In the genomic region with DNA sequence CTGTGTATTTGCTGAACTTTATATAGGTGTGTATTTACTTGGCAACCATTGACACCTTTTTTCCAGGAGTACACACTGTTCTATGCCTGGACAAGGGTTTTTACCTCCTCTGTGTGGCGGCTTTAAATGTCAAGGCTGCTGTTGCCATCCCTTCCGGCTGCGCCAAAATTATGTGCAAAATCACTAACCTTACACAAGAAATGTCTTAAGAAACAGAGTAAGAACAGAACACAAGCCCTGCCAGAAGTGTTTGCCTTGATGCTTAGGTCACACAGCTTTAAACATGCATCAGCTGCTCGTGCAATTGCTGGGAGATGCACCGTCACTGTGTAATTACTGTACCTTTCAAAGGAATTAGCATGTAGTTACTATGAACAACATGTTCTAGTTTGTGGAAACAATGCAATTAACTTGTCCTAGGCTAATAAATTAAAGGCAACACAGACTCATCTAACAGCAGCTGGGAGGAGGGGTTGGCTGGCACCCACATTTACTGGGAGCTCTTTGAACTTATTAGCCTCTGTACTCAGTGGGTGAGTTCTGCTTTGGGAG, we compare ENCODE assay signal across 12 mouse cellular contexts.
DNase-seq lines count a peak whose midpoint lies in the region; ATAC-seq and TF ChIP-seq lines count a peak whose summit lies in the region.
"Had no signal": no experiment of that assay in that cellular context is flagged by ENCODE, and none has a peak within 500 bp of the region (broad histone marks: within the 10 kb centered on the region; RNA-seq: fewer than 3 reads in every experiment).

No protein-coding gene starts in this region.

- no peak overlapping the region for H3K4me3 ChIP-seq in forebrain, embryonic 15.5 days
- H3K4me3 ChIP-seq in forebrain, embryonic 10.5 days: no peak overlapping the region
- no peak overlapping the region for H3K4me3 ChIP-seq in C2C12 (ENCODE audit: insufficient read depth, poor library complexity, severe bottlenecking)
- no peak overlapping the region for H3K4me3 ChIP-seq in heart, embryonic 12.5 days
- no peak overlapping the region for H3K4me3 ChIP-seq in midbrain, embryonic 14.5 days (replicated peaks; ENCODE audit: low read depth, low read length)
- H3K4me3 ChIP-seq: embryonic facial prominence, embryonic 15.5 days had no signal

- no peak overlapping the region for H3K4me2 ChIP-seq in forebrain, embryonic 15.5 days (replicated peaks)
- H3K4me2 ChIP-seq in heart, embryonic 12.5 days: no peak overlapping the region
- no peak overlapping the region for H3K4me2 ChIP-seq in midbrain, embryonic 14.5 days (ENCODE audit: low read length)
- H3K4me2 ChIP-seq: embryonic facial prominence, embryonic 15.5 days had no signal

- H3K27me3 ChIP-seq in forebrain, embryonic 15.5 days: no peaks in the 10 kb centered on the region
- H3K27me3 ChIP-seq in forebrain, embryonic 10.5 days (ENCODE audit: poor library complexity, severe bottlenecking): no peaks in the 10 kb centered on the region
- no peaks in the 10 kb centered on the region for H3K27me3 ChIP-seq in C2C12 (ENCODE audit: control insufficient read depth, insufficient read depth, insufficient read length)
- H3K27me3 ChIP-seq in heart, embryonic 12.5 days (replicated peaks): no peaks in the 10 kb centered on the region
- no peaks in the 10 kb centered on the region for H3K27me3 ChIP-seq in midbrain, embryonic 14.5 days (ENCODE audit: control insufficient read depth, insufficient read depth, low read length)
- H3K27me3 ChIP-seq: embryonic facial prominence, embryonic 15.5 days had no signal

- no peaks in the 10 kb centered on the region for H3K79me3 ChIP-seq in C2C12 (ENCODE audit: low read depth)

- ATAC-seq in forebrain, embryonic 15.5 days (replicated peaks): peak; percentile 55; the same call in 1 of the 2 replicates
- ATAC-seq in heart, embryonic 12.5 days (ENCODE audit: insufficient number of reproducible peaks, low FRiP score): no peak
- no peak for ATAC-seq in midbrain, embryonic 14.5 days (ENCODE audit: low FRiP score, low TSS enrichment)

- H3K36me3 ChIP-seq in forebrain, embryonic 15.5 days: no peaks in the 10 kb centered on the region
- no peaks in the 10 kb centered on the region for H3K36me3 ChIP-seq in forebrain, embryonic 10.5 days (replicated peaks)
- H3K36me3 ChIP-seq in C2C12 (ENCODE audit: control insufficient read depth, insufficient read depth): no peaks in the 10 kb centered on the region
- no peaks in the 10 kb centered on the region for H3K36me3 ChIP-seq in heart, embryonic 12.5 days
- no peaks in the 10 kb centered on the region for H3K36me3 ChIP-seq in midbrain, embryonic 14.5 days (ENCODE audit: control insufficient read depth, insufficient read depth, low read length)
- H3K36me3 ChIP-seq: embryonic facial prominence, embryonic 15.5 days had no signal

- H3K79me2 ChIP-seq in C2C12 (ENCODE audit: control insufficient read depth, insufficient read depth): no peaks in the 10 kb centered on the region

- TF ChIP-seq CTCF in C2C12 (IDR thresholded peaks at IDR 0.05; ENCODE audit: control insufficient read depth, insufficient read depth, insufficient read length): no peak

- H3K9me3 ChIP-seq in forebrain, embryonic 15.5 days: no peaks in the 10 kb centered on the region
- H3K9me3 ChIP-seq in forebrain, embryonic 10.5 days: no peaks in the 10 kb centered on the region
- H3K9me3 ChIP-seq in heart, embryonic 12.5 days (replicated peaks): no peaks in the 10 kb centered on the region
- no peaks in the 10 kb centered on the region for H3K9me3 ChIP-seq in midbrain, embryonic 14.5 days (ENCODE audit: control insufficient read depth, low read length)
- H3K9me3 ChIP-seq: embryonic facial prominence, embryonic 15.5 days had no signal

- DNase-seq in forebrain, embryonic 10.5 days (ENCODE audit: extremely low spot score, low spot score): no peak
- peak; percentile 53 to 62 for DNase-seq in adrenal gland, postnatal 36 days
- peak; percentile 28 for DNase-seq in kidney, postnatal 10 days
- DNase-seq in testis, postnatal 14 days (ENCODE audit: low spot score): no peak
- no peak for DNase-seq in midbrain, embryonic 14.5 days
- DNase-seq: heart, adult 18-20 months; left cerebral cortex, postnatal 4 days had no signal

- no peak overlapping the region for H3K9ac ChIP-seq in forebrain, embryonic 15.5 days (replicated peaks)
- no peak overlapping the region for H3K9ac ChIP-seq in heart, embryonic 12.5 days
- H3K9ac ChIP-seq in midbrain, embryonic 14.5 days (replicated peaks; ENCODE audit: low read length): no peak overlapping the region
- H3K9ac ChIP-seq: embryonic facial prominence, embryonic 15.5 days; liver, embryonic 14.5 days had no signal

- WGBS in forebrain, embryonic 15.5 days: 68% methylated on average over 5 of the region's 5 CpGs
- 92% methylated on average over 5 of the region's 5 CpGs for WGBS in forebrain, embryonic 10.5 days
- 79% methylated on average over 5 of the region's 5 CpGs for WGBS in heart, embryonic 12.5 days
- WGBS in midbrain, embryonic 14.5 days: 93% methylated on average over 5 of the region's 5 CpGs

- no peak overlapping the region for H3K27ac ChIP-seq in forebrain, embryonic 15.5 days (replicated peaks)
- no peak overlapping the region for H3K27ac ChIP-seq in forebrain, embryonic 10.5 days
- no peak overlapping the region for H3K27ac ChIP-seq in heart, embryonic 12.5 days (ENCODE audit: poor library complexity, severe bottlenecking)
- H3K27ac ChIP-seq in midbrain, embryonic 14.5 days (replicated peaks; ENCODE audit: low read depth, low read length): no peak overlapping the region
- H3K27ac ChIP-seq: embryonic facial prominence, embryonic 15.5 days; liver, embryonic 14.5 days had no signal

- H3ac ChIP-seq in C2C12 (ENCODE audit: control insufficient read depth, insufficient read length, low read depth): no peak overlapping the region

- H3K4me1 ChIP-seq in forebrain, embryonic 15.5 days: no peaks in the 10 kb centered on the region
- no peaks in the 10 kb centered on the region for H3K4me1 ChIP-seq in forebrain, embryonic 10.5 days
- no peaks in the 10 kb centered on the region; the same call in 1 of the 2 replicates for H3K4me1 ChIP-seq in heart, embryonic 12.5 days (replicated peaks)
- H3K4me1 ChIP-seq in midbrain, embryonic 14.5 days (ENCODE audit: control insufficient read depth, insufficient read depth, low read length): no peaks in the 10 kb centered on the region
- H3K4me1 ChIP-seq: embryonic facial prominence, embryonic 15.5 days had no signal

TF ChIP-seq in C2C12, 6 proteins besides CTCF, POLR2A, EP300 and RAD21:
- TF ChIP-seq MYOD1 (IDR thresholded peaks at IDR 0.05; ENCODE audit: control insufficient read depth, insufficient read length, low read depth): peak; percentile 30
- TF ChIP-seq USF1 (IDR thresholded peaks at IDR 0.05; ENCODE audit: low read depth): no peak

Comparison
In these comparisons a context has a peak if more than half of its experiments do, and no peak if none do; other contexts are left out.
1. DNase-seq: peak in adrenal gland, postnatal 36 days (2 of 2) and kidney, postnatal 10 days (single experiment); none in forebrain, embryonic 10.5 days (single experiment), testis, postnatal 14 days (single experiment) and midbrain, embryonic 14.5 days (single experiment).